Mouse (Mus musculus) myocyte (in vitro differentiated cells): Measurements from ENCODE around the gene Zfp775. TPM values are rescaled to one million over a fixed set of nuclear protein-coding genes. Genes with fewer than 3 reads are reported as not detected.

ENCODE experiments used
- H3K27me3 ChIP-seq: one replicate; pipeline ENCODE4 v1.6.1; 2011; ENCODE audit not compliant: control insufficient read depth, insufficient read depth, insufficient read length
- H3K36me3 ChIP-seq: one replicate; pipeline ENCODE4 v1.6.1; 2011; ENCODE audit not compliant: control insufficient read depth, insufficient read depth
- H3K4me2 ChIP-seq: one replicate; pipeline ENCODE4 v1.6.1; 2011; ENCODE audit warnings: low read depth, control low read depth
- H3K4me3 ChIP-seq: one replicate; pipeline ENCODE4 v1.5.1; 2011; ENCODE audit warnings: mild to moderate bottlenecking, control low read depth, moderate library complexity
- H3K79me2 ChIP-seq: one replicate; pipeline ENCODE4 v1.6.1; 2011; ENCODE audit not compliant: control insufficient read depth, insufficient read depth
- H3ac ChIP-seq: one replicate; pipeline ENCODE4 v1.6.1; 2011; ENCODE audit not compliant: control insufficient read depth, insufficient read length
- CEBPB ChIP-seq: IDR thresholded peaks from 2 replicates; pipeline ENCODE4 v1.6.1; 2011; ENCODE audit warnings: mild to moderate bottlenecking, moderate library complexity; ENCODE audit not compliant: poor library complexity, insufficient read depth, severe bottlenecking
- E2F4 ChIP-seq: IDR thresholded peaks from one replicate; pipeline ENCODE4 v1.6.1; 2011; ENCODE audit warnings: mild to moderate bottlenecking, control low read depth, moderate library complexity; ENCODE audit not compliant: insufficient read depth
- MAX ChIP-seq: IDR thresholded peaks from one replicate; pipeline ENCODE4 v1.6.1; 2011; ENCODE audit warnings: low read depth, mild to moderate bottlenecking, control low read depth
- MYOD1 ChIP-seq, 3 experiments: IDR thresholded peaks; one replicate each; pipeline ENCODE4 v1.6.1; 2011; ENCODE audit warnings: control low read depth in 2 of 3, low read depth in 2 of 3, mild to moderate bottlenecking in 2 of 3, moderate library complexity in 1 of 3; ENCODE audit not compliant: insufficient read length in 2 of 3, control insufficient read depth in 1 of 3
- MYOG ChIP-seq, 3 experiments: IDR thresholded peaks; one replicate each; pipeline ENCODE4 v1.6.1; 2011; ENCODE audit warnings: control low read depth in 2 of 3, low read depth in 2 of 3, mild to moderate bottlenecking in 2 of 3; ENCODE audit not compliant: insufficient read length in 2 of 3, control insufficient read depth in 1 of 3, insufficient read depth in 1 of 3
- POLR2A ChIP-seq: IDR thresholded peaks from one replicate; pipeline ENCODE4 v1.6.1; 2011; ENCODE audit warnings: low read depth, mild to moderate bottlenecking, control low read depth, moderate library complexity; ENCODE audit not compliant: insufficient read length
- POLR2AphosphoS2 ChIP-seq: IDR thresholded peaks from one replicate; pipeline ENCODE4 v1.6.1; 2011; ENCODE audit warnings: low read depth, control low read depth; ENCODE audit not compliant: insufficient read length
- REST ChIP-seq: IDR thresholded peaks from one replicate; pipeline ENCODE4 v1.6.1; 2011; ENCODE audit warnings: mild to moderate bottlenecking, control low read depth, moderate library complexity; ENCODE audit not compliant: insufficient read depth, insufficient read length
- SRF ChIP-seq: IDR thresholded peaks from one replicate; pipeline ENCODE4 v1.6.1; 2011; ENCODE audit warnings: low read depth; ENCODE audit not compliant: control insufficient read depth, insufficient read length
- TCF12 ChIP-seq: IDR thresholded peaks from one replicate; pipeline ENCODE4 v1.6.1; 2011; ENCODE audit warnings: mild to moderate bottlenecking, control low read depth; ENCODE audit not compliant: poor library complexity, insufficient read depth, severe bottlenecking
- TCF3 ChIP-seq: IDR thresholded peaks from one replicate; pipeline ENCODE4 v1.6.1; 2011; ENCODE audit warnings: low read depth, control low read depth; ENCODE audit not compliant: insufficient read length
- USF1 ChIP-seq: IDR thresholded peaks from one replicate; pipeline ENCODE4 v1.6.1; 2011; ENCODE audit warnings: low read depth, mild to moderate bottlenecking, control low read depth, moderate library complexity
- polyA plus RNA-seq: library from polyadenylated mRNA; unstranded; fragments of >200 nt; fragmentation: generic; extraction: Trizol; gene quantifications from one replicate; pipeline ENCODE4 v1.2.1, GENCODE M21; 2012; ENCODE audit warnings: missing spikeins

Zfp775 gene
- polyA plus RNA-seq, 1 experiment: 4.1 TPM

DNA sequence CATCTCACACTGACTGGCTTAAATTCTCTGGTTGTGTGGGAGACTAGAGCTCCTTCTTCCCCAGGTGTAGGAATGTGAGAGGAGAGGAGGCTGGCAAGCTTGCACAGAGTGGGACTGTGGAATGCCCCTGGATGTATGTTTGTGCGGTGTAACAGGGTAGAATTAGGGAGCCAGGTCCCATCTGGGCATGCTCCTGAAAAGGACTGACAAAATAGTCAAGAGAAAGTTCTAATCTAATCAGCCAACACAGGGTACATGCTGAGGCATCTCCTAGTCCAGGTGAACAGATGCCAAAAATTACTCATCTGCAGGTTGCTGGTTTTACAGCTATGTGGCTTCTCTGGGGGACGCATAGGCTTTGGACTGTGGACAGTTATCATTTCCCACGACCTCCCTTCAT, 45.9 kb upstream of the Zfp775 start:
- no peaks in the 10 kb centered on the region for H3K79me2 ChIP-seq
- TF ChIP-seq POLR2A: no peak
- TF ChIP-seq SRF: no peak
- no peak for TF ChIP-seq REST
- TF ChIP-seq USF1: no peak
- H3ac ChIP-seq: no peak overlapping the region
- no peaks in the 10 kb centered on the region for H3K27me3 ChIP-seq
- no peak overlapping the region for H3K4me2 ChIP-seq
- no peaks in the 10 kb centered on the region for H3K36me3 ChIP-seq
- H3K4me3 ChIP-seq: no peak overlapping the region

DNA sequence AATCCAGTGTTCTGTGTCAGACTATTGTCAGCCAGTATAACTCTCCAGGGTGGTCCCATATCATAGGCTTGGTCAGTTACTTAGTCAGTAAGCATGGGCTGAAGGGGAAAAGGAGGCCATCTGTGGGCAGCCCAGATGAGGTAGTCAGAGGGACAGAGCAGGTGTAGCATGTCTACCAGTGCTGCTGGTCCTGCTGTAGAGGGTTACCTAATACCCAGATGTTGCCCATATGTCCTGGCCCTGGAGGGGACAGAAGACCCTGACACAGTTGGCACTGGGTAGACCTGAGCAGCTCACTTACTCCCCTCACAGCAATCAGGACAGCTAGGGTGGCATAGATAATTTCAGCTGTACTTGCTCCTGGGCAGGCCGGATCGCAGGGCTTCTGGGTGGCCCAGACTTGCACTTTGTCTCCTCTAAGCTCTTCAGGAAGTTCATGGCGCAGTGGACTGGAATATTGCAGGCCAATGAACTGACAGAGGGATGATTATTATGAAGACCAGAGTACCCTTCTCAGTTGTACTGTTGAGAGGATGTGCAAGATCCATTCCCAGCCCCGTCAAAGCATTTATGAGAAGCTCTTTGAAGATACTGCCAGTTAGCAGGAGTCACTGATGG, 36.1 kb upstream of the Zfp775 start:
- Histone ChIP-seq H3K27me3 (no peaks in the 10 kb centered on the region), H3K36me3 (no peaks in the 10 kb centered on the region), H3K4me3 (no peak overlapping the region), H3ac (no peak overlapping the region), H3K79me2 (no peaks in the 10 kb centered on the region), H3K4me2 (no peak overlapping the region)
- TF ChIP-seq POLR2A (no peak), REST (no peak), USF1 (no peak), POLR2AphosphoS2 (no peak), CEBPB (no peak), MAX (no peak), E2F4 (no peak), TCF3 (no peak), MYOD1 (IDR thresholded peaks at IDR 0.05; ENCODE audit: control insufficient read depth in 1 of 3, insufficient read length in 2 of 3, low read depth in 2 of 3) (no peak), MYOG (IDR thresholded peaks at IDR 0.05; ENCODE audit: control insufficient read depth in 1 of 3, insufficient read depth in 1 of 3, insufficient read length in 2 of 3, low read depth in 2 of 3) (no peak), TCF12 (no peak), SRF (no peak)

DNA sequence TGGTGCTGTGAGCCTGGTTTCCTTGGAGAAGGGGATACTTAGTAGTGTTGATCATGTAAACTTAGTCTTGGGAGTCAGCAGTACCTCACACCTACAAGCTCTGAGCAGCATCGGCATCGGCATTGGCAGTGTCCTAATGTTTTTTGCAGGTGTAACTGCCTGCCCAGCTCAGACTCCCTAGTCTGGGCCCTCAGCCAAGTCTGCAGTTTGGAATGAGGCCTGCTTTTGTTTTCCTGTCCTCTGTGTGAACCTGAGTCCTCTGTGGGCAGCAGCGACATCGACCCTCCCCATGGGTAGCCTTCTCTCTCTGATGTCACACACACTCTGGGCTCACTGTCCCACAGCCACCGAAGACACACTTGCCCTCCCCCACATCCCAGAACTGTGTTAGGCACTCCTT, 35.6 kb upstream of the Zfp775 start:
- no peaks in the 10 kb centered on the region for H3K27me3 ChIP-seq
- no peaks in the 10 kb centered on the region for H3K36me3 ChIP-seq
- H3K4me3 ChIP-seq: no peak overlapping the region
- H3K79me2 ChIP-seq: no peaks in the 10 kb centered on the region
- H3K4me2 ChIP-seq: no peak overlapping the region
- TF ChIP-seq MYOG (IDR thresholded peaks at IDR 0.05; ENCODE audit: control insufficient read depth in 1 of 3, insufficient read depth in 1 of 3, insufficient read length in 2 of 3, low read depth in 2 of 3) (no peak), MAX (no peak), SRF (no peak), CEBPB (no peak), E2F4 (no peak), TCF3 (no peak), USF1 (no peak), MYOD1 (IDR thresholded peaks at IDR 0.05; ENCODE audit: control insufficient read depth in 1 of 3, insufficient read length in 2 of 3, low read depth in 2 of 3) (no peak), TCF12 (no peak), REST (no peak), POLR2A (no peak), POLR2AphosphoS2 (no peak)
- no peak overlapping the region for H3ac ChIP-seq

DNA sequence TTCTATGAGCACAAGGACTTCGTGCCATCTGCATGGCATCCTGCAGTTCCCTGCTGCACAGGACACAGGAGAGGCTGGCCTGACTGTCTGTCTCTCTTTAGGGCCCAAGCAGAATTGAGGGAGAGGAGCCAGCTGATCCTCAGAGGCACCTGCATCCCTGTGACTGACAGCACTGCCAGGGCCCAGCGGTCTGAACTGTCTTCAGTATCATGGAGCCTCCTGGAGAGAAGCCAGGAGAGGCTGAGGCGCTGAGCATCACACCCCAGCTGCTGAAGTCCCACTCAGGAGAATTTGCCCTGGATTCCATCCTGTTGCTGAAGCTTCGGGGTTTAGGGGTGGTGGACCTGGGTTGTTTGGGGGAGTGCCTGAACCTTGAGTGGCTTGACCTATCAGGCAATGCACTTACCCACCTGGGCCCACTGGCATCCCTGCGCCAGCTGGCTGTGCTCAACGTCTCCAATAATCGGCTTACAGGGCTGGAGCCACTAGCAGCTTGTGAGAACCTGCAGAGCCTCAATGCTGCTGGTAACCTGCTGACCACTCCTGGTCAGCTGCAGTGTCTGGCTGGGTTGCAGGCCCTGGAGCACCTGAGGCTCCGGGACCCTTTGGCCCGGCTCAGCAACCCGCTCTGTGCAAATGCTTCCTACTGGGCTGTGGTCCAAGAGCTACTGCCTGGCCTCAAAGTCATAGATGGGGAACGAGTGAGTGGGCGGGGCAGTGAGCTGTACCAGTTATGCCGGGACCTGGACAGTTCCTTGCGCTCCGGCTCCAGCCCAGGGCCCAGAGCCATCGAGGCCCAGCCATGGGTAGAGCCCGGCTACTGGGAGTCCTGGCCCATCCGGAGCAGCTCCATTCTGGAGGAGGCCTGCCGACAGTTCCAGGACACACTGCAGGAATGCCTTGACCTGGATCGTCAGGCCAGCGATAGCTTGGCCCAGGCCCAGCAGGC, 33.6 kb upstream of the Zfp775 start:
- H3K4me3 ChIP-seq: no peak overlapping the region
- no peaks in the 10 kb centered on the region for H3K36me3 ChIP-seq
- no peak overlapping the region for H3ac ChIP-seq
- no peaks in the 10 kb centered on the region for H3K27me3 ChIP-seq
- TF ChIP-seq TCF12 (no peak), POLR2AphosphoS2 (no peak), POLR2A (no peak), SRF (no peak), CEBPB (no peak), TCF3 (no peak), MYOD1 (IDR thresholded peaks at IDR 0.05; ENCODE audit: control insufficient read depth in 1 of 3, insufficient read length in 2 of 3, low read depth in 2 of 3) (no peak), E2F4 (no peak), REST (no peak), MYOG (IDR thresholded peaks at IDR 0.05; ENCODE audit: control insufficient read depth in 1 of 3, insufficient read depth in 1 of 3, insufficient read length in 2 of 3, low read depth in 2 of 3) (no peak), USF1 (no peak), MAX (no peak)
- H3K4me2 ChIP-seq: no peak overlapping the region
- H3K79me2 ChIP-seq: no peaks in the 10 kb centered on the region
